Mouse (Mus musculus) liver, embryonic 14.5 days (tissue): ENCODE data around the gene Supt3.

Experiments used
- CTCF ChIP-seq: IDR thresholded peaks from 2 replicates; pipeline ENCODE4 v1.5.1; 2016; ENCODE audit warnings: antibody characterized with exemption, low read depth, control low read depth
- EP300 ChIP-seq: IDR thresholded peaks from 2 replicates; pipeline ENCODE4 v1.6.1; 2016; ENCODE audit warnings: antibody characterized with exemption, low read depth

- no peak for TF ChIP-seq CTCF
- no peak for TF ChIP-seq EP300
These were observed 251.5 kb downstream of the Supt3 start for GRCm38 (mm10) chr17:45028441-45028840.
